Mouse (Mus musculus) myocyte (in vitro differentiated cells): ENCODE data around the gene Mtg1.

Experiments used
- CEBPB ChIP-seq: IDR thresholded peaks from 2 replicates; pipeline ENCODE4 v1.6.1; 2011; ENCODE audit warnings: mild to moderate bottlenecking, moderate library complexity; ENCODE audit not compliant: poor library complexity, insufficient read depth, severe bottlenecking
- E2F4 ChIP-seq: IDR thresholded peaks from one replicate; pipeline ENCODE4 v1.6.1; 2011; ENCODE audit warnings: mild to moderate bottlenecking, control low read depth, moderate library complexity; ENCODE audit not compliant: insufficient read depth
- MAX ChIP-seq: IDR thresholded peaks from one replicate; pipeline ENCODE4 v1.6.1; 2011; ENCODE audit warnings: low read depth, mild to moderate bottlenecking, control low read depth
- MYOD1 ChIP-seq, 3 experiments: IDR thresholded peaks; one replicate each; pipeline ENCODE4 v1.6.1; 2011; ENCODE audit warnings: control low read depth in 2 of 3, low read depth in 2 of 3, mild to moderate bottlenecking in 2 of 3, moderate library complexity in 1 of 3; ENCODE audit not compliant: insufficient read length in 2 of 3, control insufficient read depth in 1 of 3
- POLR2A ChIP-seq: IDR thresholded peaks from one replicate; pipeline ENCODE4 v1.6.1; 2011; ENCODE audit warnings: low read depth, mild to moderate bottlenecking, control low read depth, moderate library complexity; ENCODE audit not compliant: insufficient read length
- POLR2AphosphoS2 ChIP-seq: IDR thresholded peaks from one replicate; pipeline ENCODE4 v1.6.1; 2011; ENCODE audit warnings: low read depth, control low read depth; ENCODE audit not compliant: insufficient read length
- REST ChIP-seq: IDR thresholded peaks from one replicate; pipeline ENCODE4 v1.6.1; 2011; ENCODE audit warnings: mild to moderate bottlenecking, control low read depth, moderate library complexity; ENCODE audit not compliant: insufficient read depth, insufficient read length
- TCF12 ChIP-seq: IDR thresholded peaks from one replicate; pipeline ENCODE4 v1.6.1; 2011; ENCODE audit warnings: mild to moderate bottlenecking, control low read depth; ENCODE audit not compliant: poor library complexity, insufficient read depth, severe bottlenecking
- USF1 ChIP-seq: IDR thresholded peaks from one replicate; pipeline ENCODE4 v1.6.1; 2011; ENCODE audit warnings: low read depth, mild to moderate bottlenecking, control low read depth, moderate library complexity

- TF ChIP-seq POLR2A (no peak), USF1 (no peak), E2F4 (no peak), REST (no peak), MAX (no peak), CEBPB (no peak), TCF12 (no peak), MYOD1 (IDR thresholded peaks at IDR 0.05; ENCODE audit: control insufficient read depth in 1 of 3, insufficient read length in 2 of 3, low read depth in 2 of 3) (no peak), POLR2AphosphoS2 (no peak)
These were observed 9.5 kb upstream of the Mtg1 start for GRCm38 (mm10) chr7:140127911-140128310.
